Mouse (Mus musculus) cerebellum, adult 2 months (tissue): ENCODE results near the gene Cdc37l1. TPM values are rescaled to one million over a fixed set of nuclear protein-coding genes. Genes with fewer than 3 reads are reported as not detected.

Experiments
- DNase-seq, 2 experiments: peaks; one replicate each; pipeline ENCODE4 v3.0.0; 2021
- H3K27ac ChIP-seq: fragments of 200-500 bp; 2 replicates; pipeline ENCODE4 v1.5.1; 2012; ENCODE audit warnings: low read length, control low read depth, inconsistent platforms; ENCODE audit not compliant: insufficient read depth
- H3K27me3 ChIP-seq: fragments of 200-500 bp; 2 replicates; pipeline ENCODE4 v1.6.1; 2012; ENCODE audit warnings: inconsistent platforms, mild to moderate bottlenecking, low read length, moderate library complexity; ENCODE audit not compliant: control insufficient read depth, insufficient read depth
- H3K4me1 ChIP-seq: fragments of 200-500 bp; 2 replicates; pipeline ENCODE4 v1.6.1; 2011; ENCODE audit warnings: low read length; ENCODE audit not compliant: control insufficient read depth, insufficient read depth
- H3K4me3 ChIP-seq: fragments of 200-500 bp; replicated peaks from 2 replicates; pipeline ENCODE3; 2011; ENCODE audit warnings: mild to moderate bottlenecking, low read depth, low read length, control low read depth; ENCODE audit not compliant: insufficient read depth
- CTCF ChIP-seq: fragments of 200-500 bp; IDR thresholded peaks from 2 replicates; pipeline ENCODE4 v1.5.1; 2011; ENCODE audit warnings: low read depth, mild to moderate bottlenecking, control low read depth, low read length, moderate library complexity, borderline replicate concordance; ENCODE audit not compliant: insufficient read depth
- POLR2A ChIP-seq: fragments of 200-500 bp; IDR thresholded peaks from 2 replicates; pipeline ENCODE4 v1.6.1; 2011; ENCODE audit warnings: low read length, control low read depth, borderline replicate concordance; ENCODE audit not compliant: insufficient read depth
- WGBS: fragments of 180-500 bp; shearing (Covaris S2); methylation state at CpG from one replicate; pipeline ENCODE4 v1.1.7; 2018; 5-methylcytosine and 5-hydroxymethylcytosine counted together
- polyA plus RNA-seq: library from polyadenylated mRNA; depleted of rRNA; stranded (reverse); fragments of >200 nt; gene quantifications from 2 replicates; pipeline ENCODE4 v1.2.3, GENCODE M21; 2012

The Cdc37l1 gene
- polyA plus RNA-seq, 1 experiment: 91.8 TPM

DNA sequence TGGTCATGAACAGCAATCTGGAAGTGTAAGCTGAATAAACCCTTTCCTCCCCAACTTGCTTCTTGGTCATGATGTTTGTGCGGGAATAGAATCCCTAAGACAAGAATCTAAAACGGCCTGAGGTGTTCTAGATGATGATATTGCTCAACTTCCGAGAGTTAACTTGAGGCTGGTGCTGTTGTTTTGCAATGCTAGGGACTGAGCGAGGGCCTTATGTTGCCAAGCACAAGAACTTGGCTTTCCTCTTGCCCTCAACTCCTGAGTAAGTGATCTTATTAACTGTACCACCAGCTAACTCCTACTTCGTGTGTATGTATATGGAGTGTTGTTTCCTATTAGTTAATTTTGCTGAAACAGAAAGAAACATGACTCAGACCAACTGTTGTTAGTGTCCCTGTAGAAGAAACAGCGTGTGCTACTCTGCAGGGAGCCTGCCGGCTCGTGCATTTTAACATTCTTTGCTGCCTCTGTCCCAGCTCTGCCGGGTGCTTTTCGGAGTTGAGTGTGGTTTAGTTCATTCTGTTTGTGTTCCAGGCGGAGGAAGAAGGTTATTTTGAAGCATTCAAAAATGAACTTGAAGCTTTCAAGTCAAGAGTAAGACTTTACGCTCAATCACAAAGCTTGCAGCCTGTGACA, 21.3 kb downstream of the Cdc37l1 start:
- Histone ChIP-seq H3K27me3 (no peaks in the 10 kb centered on the region), H3K27ac (no peak overlapping the region), H3K4me3 (no peak overlapping the region), H3K4me1 (no peaks in the 10 kb centered on the region)
- no peak for DNase-seq
- no peak for TF ChIP-seq POLR2A
- TF ChIP-seq CTCF: no peak
- WGBS: 73% methylated on average over 12 of the region's 12 CpGs

DNA sequence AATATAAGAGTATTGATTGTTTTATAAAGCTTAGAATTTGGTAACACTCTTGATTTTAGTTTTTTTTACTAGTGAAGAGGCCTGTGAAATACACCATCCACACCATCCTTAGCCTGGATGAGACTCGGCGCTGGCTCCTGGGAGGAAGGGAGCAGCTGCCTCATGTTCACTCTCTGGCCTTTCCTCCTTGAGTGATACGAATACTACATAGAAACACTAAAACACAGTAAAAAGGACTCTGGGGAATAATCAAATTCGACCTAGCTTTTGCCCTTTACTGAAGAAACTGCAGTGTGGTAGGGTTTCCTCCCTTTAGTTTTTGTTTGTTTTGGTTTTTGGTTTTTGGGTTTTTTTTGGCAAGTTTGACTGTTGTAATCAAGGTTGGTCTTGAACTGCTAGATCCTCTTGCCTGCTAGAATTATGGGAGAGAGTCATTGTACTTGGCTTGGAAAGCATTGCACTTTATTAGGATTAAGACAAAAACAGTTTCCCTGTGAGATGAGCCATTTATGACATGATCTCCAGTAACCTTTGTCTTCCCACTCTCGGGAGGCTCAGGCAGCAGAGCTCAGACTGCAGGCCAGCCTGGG, 24.4 kb downstream of the Cdc37l1 start:
- no peak for TF ChIP-seq POLR2A
- TF ChIP-seq CTCF: no peak
- no peaks in the 10 kb centered on the region for H3K27me3 ChIP-seq
- H3K4me3 ChIP-seq: no peak overlapping the region
- no peaks in the 10 kb centered on the region for H3K4me1 ChIP-seq
- 78% methylated on average over 5 of the region's 5 CpGs for WGBS
- no peak overlapping the region for H3K27ac ChIP-seq
- no peak for DNase-seq

- 80% methylated on average over 8 of the region's 8 CpGs for WGBS
- no peak for DNase-seq
- Histone ChIP-seq H3K4me3 (no peak overlapping the region), H3K27ac (no peak overlapping the region), H3K27me3 (no peaks in the 10 kb centered on the region), H3K4me1 (no peaks in the 10 kb centered on the region)
- TF ChIP-seq CTCF (no peak), POLR2A (no peak)
Measured at GRCm38 (mm10) chr19:29015410-29016203, 25.5 kb downstream of the Cdc37l1 start.

DNA sequence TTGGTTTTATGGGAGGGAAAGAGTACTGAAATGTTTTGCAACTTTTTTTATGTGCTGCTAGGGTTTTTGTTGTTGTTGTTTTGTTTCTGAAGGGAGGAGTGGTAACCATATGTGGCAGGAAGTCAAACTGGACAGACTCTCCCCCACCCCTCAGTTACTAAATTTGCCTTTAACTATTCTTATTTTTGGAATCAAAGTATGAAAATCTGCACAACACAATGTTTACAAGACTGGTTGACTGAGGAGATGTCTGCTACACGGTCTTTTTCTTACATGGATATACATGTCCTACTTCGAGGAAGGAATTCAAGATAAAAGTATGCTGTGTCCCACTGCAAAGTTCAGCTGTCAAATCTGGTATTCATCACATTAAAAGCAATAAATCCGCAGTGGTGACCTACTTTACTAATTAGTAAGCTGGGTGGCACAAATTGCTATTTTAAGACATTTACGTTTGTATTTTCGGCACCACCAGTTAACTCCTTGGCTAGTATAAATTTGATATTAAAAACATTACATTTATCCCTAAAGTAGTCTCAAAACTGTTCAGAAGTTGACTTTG, 26.1 kb downstream of the Cdc37l1 start:
- no peaks in the 10 kb centered on the region for H3K27me3 ChIP-seq
- WGBS: 70% methylated on average over 5 of the region's 5 CpGs
- TF ChIP-seq POLR2A: no peak
- TF ChIP-seq CTCF: no peak
- no peaks in the 10 kb centered on the region for H3K4me1 ChIP-seq
- no peak overlapping the region for H3K27ac ChIP-seq
- DNase-seq: no peak
- H3K4me3 ChIP-seq: no peak overlapping the region

DNA sequence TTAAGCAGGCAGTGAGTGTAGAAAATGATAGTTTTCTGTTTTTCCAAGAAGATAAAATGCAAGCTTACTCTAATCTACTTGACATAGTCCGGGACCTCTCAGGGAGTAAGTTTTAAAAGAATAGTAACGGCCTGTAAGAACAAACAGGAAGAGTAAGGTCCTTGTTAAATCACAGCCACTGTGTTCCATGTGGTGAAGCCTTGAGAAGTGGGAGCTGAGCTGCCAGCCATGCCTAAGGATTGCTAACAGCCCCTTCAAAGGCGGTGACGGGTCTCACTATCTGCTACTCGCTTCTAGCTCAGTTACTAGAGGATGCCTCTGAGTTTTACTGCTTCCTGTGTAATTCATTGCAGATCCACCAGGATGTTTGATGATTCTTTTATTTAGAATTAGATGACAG, 26.6 kb downstream of the Cdc37l1 start:
- TF ChIP-seq CTCF (no peak), POLR2A (no peak)
- no peak overlapping the region for H3K27ac ChIP-seq
- 89% methylated on average over 5 of the region's 5 CpGs for WGBS
- no peak for DNase-seq
- no peaks in the 10 kb centered on the region for H3K27me3 ChIP-seq
- no peak overlapping the region for H3K4me3 ChIP-seq
- no peaks in the 10 kb centered on the region for H3K4me1 ChIP-seq

DNA sequence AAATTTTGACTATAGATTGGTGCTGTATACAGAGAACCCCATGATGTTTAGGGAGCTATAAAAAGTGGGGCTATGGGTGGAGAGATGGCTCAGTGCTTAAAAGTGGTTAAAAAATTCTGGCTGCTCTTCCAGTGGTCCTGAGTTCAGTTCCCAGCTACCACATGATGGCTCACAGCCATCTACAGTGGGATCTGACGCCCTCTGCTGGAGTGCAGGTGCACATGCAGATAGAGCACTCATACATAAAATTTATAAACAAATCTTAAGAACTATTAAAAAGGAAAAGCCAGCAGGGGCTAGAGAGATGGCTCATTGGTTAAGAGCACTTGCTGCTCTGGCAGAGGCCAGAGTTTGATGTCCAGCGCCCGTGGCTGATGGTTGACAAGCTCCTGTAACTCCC, 29.5 kb downstream of the Cdc37l1 start:
- DNase-seq: no peak
- Histone ChIP-seq H3K27me3 (no peaks in the 10 kb centered on the region), H3K27ac (no peak overlapping the region), H3K4me3 (no peak overlapping the region), H3K4me1 (no peaks in the 10 kb centered on the region)
- 91% methylated on average over 3 of the region's 3 CpGs for WGBS
- TF ChIP-seq CTCF: 0 out of 2 replicates have a peak, but pooled peaks have one; percentile 21
- TF ChIP-seq POLR2A: no peak

DNA sequence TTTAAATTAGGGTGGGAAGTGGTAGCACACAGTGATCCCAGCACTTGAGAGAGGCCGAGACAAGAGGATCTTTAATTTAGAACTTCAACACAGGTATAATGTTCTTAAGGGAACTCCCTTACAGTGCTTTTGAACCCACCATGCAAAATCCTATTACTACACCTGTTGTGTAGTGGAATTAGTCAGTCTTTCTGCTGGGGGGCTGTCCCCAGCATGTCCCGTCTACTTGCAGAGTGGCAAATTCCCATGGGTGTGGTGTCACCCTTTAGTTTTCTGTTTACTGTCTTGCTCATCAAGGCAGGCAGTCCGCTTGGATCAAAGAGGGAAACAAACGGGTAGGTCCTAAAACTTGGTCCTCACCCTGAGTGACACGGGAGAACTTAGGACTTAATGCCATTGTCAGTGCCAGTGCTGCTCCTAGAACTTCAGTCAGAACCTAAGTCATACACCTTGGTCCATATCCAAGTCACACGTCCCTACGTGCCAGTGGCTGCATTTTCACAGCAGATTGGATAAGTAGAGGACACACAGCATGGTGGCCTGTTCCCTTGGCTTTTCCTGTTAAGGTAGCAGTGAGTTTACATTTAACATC, 31.7 kb downstream of the Cdc37l1 start:
- 78% methylated on average over 7 of the region's 7 CpGs for WGBS
- no peak overlapping the region for H3K27ac ChIP-seq

More for the DNA sequence above, 31.7 kb downstream of the Cdc37l1 start:
- Histone ChIP-seq H3K4me3 (no peak overlapping the region), H3K4me1 (no peaks in the 10 kb centered on the region), H3K27me3 (no peaks in the 10 kb centered on the region)
- DNase-seq: no peak
- TF ChIP-seq CTCF (no peak), POLR2A (no peak)
